Mouse (Mus musculus): ENCODE measurements around the gene Olfr1222. TPM values are rescaled to one million over a fixed set of nuclear protein-coding genes. Genes with fewer than 3 reads are reported as not detected.

The Olfr1222 gene
- polyA plus RNA-seq, 1 experiment = not detected

DNA sequence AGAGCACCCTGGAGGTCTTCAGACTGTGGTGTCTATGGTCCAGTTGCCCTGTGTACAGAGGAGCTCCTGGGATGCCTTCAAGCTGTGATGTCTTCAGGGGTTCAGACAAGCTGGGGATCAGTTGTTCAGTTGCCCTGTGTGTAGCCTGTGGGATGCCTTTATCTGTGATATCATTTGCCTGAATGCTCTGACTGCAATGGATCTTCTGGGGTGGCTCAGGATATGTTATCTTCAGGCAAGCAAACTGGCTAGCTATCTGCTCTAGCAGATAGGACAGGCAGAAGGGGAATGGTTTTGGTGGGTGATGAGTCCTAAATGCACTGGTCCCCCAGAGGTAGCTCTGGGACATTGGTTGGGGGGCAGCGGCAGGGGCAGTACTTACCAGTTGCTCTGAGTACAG, 39.0 kb downstream of the Olfr1222 start:
- H3K27ac ChIP-seq (ENCODE audit: insufficient read depth, low read depth, low read length) = no peak overlapping the region
- TF ChIP-seq POLR2A (IDR thresholded peaks at IDR 0.05; ENCODE audit: low read depth, low read length) (no peak), CTCF (conservative IDR thresholded peaks at IDR 0.05; ENCODE audit: insufficient read depth, insufficient read length, low read depth, low read length) (no peak)
- 92% methylated on average over 1 of the region's 1 CpGs for WGBS

DNA sequence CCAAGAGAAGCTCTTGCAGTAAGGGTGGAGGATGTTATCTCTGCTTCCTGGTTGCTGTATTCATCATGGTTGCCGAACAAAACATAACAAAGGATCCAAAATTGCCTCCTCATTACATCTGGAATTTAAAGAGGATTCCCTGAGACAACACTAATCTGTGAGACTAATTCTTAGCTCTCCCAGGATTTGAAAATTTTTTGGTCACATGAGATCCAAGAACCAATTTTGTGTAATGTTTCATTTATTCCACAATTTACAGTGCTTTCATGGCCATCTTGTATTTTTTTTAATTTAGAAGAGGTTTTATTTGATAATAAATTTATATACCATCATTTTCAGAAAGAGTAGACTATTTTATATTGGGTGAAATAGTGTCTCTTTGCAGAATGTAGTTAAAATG, 49.4 kb downstream of the Olfr1222 start, which contains the start of gene Olfr1219:
Olfr1219 (minus strand) TSS at position 101 of the 400 bp plus-strand sequence.
- 45% methylated on average over 1 of the region's 1 CpGs for WGBS
- no peak for TF ChIP-seq POLR2A (IDR thresholded peaks at IDR 0.05; ENCODE audit: low read depth, low read length)
- no peak for TF ChIP-seq CTCF (conservative IDR thresholded peaks at IDR 0.05; ENCODE audit: insufficient read depth, insufficient read length, low read depth, low read length)
- Histone ChIP-seq H3K27me3 (replicated peaks; ENCODE audit: control insufficient read depth, insufficient read depth, low read length) (no peaks in the 10 kb centered on the region), H3K4me1 (ENCODE audit: control insufficient read depth, insufficient read depth, low read length) (no peaks in the 10 kb centered on the region), H3K36me3 (ENCODE audit: control insufficient read depth, insufficient read depth, low read length) (no peaks in the 10 kb centered on the region), H3K4me3 (ENCODE audit: insufficient read depth, low read depth, low read length) (no peak within 1 kb of the TSS), H3K27ac (ENCODE audit: insufficient read depth, low read depth, low read length) (no peak within 1 kb of the TSS)
- no peak for DNase-seq

More for the DNA sequence above, 39.0 kb downstream of the Olfr1222 start:
- DNase-seq = no peak
- H3K4me3 ChIP-seq (ENCODE audit: insufficient read depth, low read depth, low read length) = no peak overlapping the region
- H3K4me1 ChIP-seq (ENCODE audit: control insufficient read depth, insufficient read depth, low read length) = no peaks in the 10 kb centered on the region
- no peaks in the 10 kb centered on the region for H3K27me3 ChIP-seq (replicated peaks; ENCODE audit: control insufficient read depth, insufficient read depth, low read length)
- no peaks in the 10 kb centered on the region for H3K36me3 ChIP-seq (ENCODE audit: control insufficient read depth, insufficient read depth, low read length)

DNA sequence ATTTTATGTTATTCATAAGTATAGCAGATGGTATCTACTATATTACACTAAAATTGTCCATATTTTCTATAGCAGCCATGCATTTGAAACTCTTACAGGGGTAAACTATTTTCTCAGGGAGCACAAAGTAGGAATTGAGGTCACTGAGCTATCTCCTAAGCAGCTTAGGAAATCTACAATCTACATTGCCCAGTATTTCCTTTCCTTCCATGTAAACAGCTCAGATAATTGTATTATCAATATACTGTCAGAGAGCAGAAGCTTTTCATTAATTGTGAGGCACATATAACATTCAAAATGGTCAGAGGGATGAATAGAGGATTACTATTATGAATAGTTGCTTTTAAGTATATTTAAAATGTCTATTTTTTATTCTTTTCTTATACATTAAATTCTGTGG, 51.4 kb downstream of the Olfr1222 start:
- TF ChIP-seq CTCF (conservative IDR thresholded peaks at IDR 0.05; ENCODE audit: insufficient read depth, insufficient read length, low read depth, low read length) (no peak), POLR2A (IDR thresholded peaks at IDR 0.05; ENCODE audit: low read depth, low read length) (no peak)
- no peaks in the 10 kb centered on the region for H3K27me3 ChIP-seq (replicated peaks; ENCODE audit: control insufficient read depth, insufficient read depth, low read length)

More for the DNA sequence above, 51.4 kb downstream of the Olfr1222 start:
- Histone ChIP-seq H3K4me1 (ENCODE audit: control insufficient read depth, insufficient read depth, low read length) (no peaks in the 10 kb centered on the region), H3K27ac (ENCODE audit: insufficient read depth, low read depth, low read length) (no peak overlapping the region), H3K36me3 (ENCODE audit: control insufficient read depth, insufficient read depth, low read length) (no peaks in the 10 kb centered on the region), H3K4me3 (ENCODE audit: insufficient read depth, low read depth, low read length) (no peak overlapping the region)
- no peak for DNase-seq

Other genes with a start within 250 kb of the Olfr1222 start
- not detected in 2 replicates for gene Olfr1208, start 230.7 kb downstream of the Olfr1222 start, polyA plus RNA-seq (2012; rRNA removed)
- gene Olfr1209, start 217.9 kb downstream of the Olfr1222 start, polyA plus RNA-seq (2012; rRNA removed) = not detected in 2 replicates
- not detected in 2 replicates for gene Olfr1211, start 194.9 kb downstream of the Olfr1222 start, polyA plus RNA-seq (2012; rRNA removed)
- gene Olfr1212, start 179.1 kb downstream of the Olfr1222 start, polyA plus RNA-seq (2012; rRNA removed) = not detected in 2 replicates
- not detected in 2 replicates for gene Gm13762, start 152.8 kb downstream of the Olfr1222 start, polyA plus RNA-seq (2012; rRNA removed)
- gene Olfr1214, start 140.4 kb downstream of the Olfr1222 start, polyA plus RNA-seq (2012; rRNA removed) = not detected in 2 replicates
- gene Olfr1215, start 126.1 kb downstream of the Olfr1222 start, polyA plus RNA-seq (2012; rRNA removed) = not detected in 2 replicates
- gene Olfr1216, start 114.7 kb downstream of the Olfr1222 start, polyA plus RNA-seq (2012; rRNA removed) = not detected in 2 replicates
- gene Olfr1217, start 101.0 kb downstream of the Olfr1222 start, polyA plus RNA-seq (2012; rRNA removed) = not detected in 2 replicates
- gene Olfr1218, start 71.9 kb downstream of the Olfr1222 start, polyA plus RNA-seq (2012; rRNA removed) = not detected in 2 replicates
- not detected in 2 replicates for gene Olfr1219, start 49.5 kb downstream of the Olfr1222 start, polyA plus RNA-seq (2012; rRNA removed)
- not detected in 2 replicates for gene Olfr1220, start 26.2 kb downstream of the Olfr1222 start, polyA plus RNA-seq (2012; rRNA removed)
- gene Olfr1221, start 15.8 kb downstream of the Olfr1222 start, polyA plus RNA-seq (2012; rRNA removed) = not detected in 2 replicates
- not detected in 2 replicates for gene Olfr1223, start 18.5 kb upstream of the Olfr1222 start, polyA plus RNA-seq (2012; rRNA removed)
- not detected in 2 replicates for gene Olfr1224-ps1, start 31.0 kb upstream of the Olfr1222 start, polyA plus RNA-seq (2012; rRNA removed)
- not detected in 2 replicates for gene Olfr1225, start 41.6 kb upstream of the Olfr1222 start, polyA plus RNA-seq (2012; rRNA removed)
- not detected in 2 replicates for gene Olfr1226, start 67.0 kb upstream of the Olfr1222 start, polyA plus RNA-seq (2012; rRNA removed)
- not detected in 2 replicates for gene Olfr1228, start 121.0 kb upstream of the Olfr1222 start, polyA plus RNA-seq (2012; rRNA removed)
- gene Olfr1229, start 155.0 kb upstream of the Olfr1222 start, polyA plus RNA-seq (2012; rRNA removed) = not detected in 2 replicates
- not detected in 2 replicates for gene Olfr1230, start 164.2 kb upstream of the Olfr1222 start, polyA plus RNA-seq (2012; rRNA removed)
- gene Olfr1231, start 174.0 kb upstream of the Olfr1222 start, polyA plus RNA-seq (2012; rRNA removed) = not detected in 2 replicates
- not detected in 2 replicates for gene Olfr1232, start 196.6 kb upstream of the Olfr1222 start, polyA plus RNA-seq (2012; rRNA removed)
- not detected in 2 replicates for gene Olfr1233, start 209.3 kb upstream of the Olfr1222 start, polyA plus RNA-seq (2012; rRNA removed)
- not detected in 2 replicates for gene Olfr1234, start 231.8 kb upstream of the Olfr1222 start, polyA plus RNA-seq (2012; rRNA removed)